Mouse (Mus musculus): ENCODE data around the gene S100z.

The S100z gene

DNA sequence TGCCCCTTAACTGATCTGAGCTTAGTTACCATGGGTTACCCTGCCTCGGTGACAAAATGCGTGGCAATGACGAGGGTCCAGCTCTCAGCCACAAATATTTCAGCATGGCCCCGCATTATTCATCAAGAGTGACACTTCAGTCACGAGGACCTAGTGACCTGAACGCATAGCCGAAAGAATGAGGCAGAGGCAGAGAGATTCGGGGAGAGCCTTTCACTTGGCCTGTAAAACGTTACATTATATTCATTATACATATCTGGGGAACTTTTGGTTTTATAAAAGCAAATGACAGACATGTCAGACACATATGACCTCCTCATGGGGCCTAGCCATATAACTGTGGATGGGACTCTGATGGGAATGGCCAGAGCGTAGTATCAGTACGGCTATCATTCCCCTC, 33.7 kb downstream of the S100z start, which contains the start of gene Crhbp:
TSS of gene Crhbp (minus strand) at position 101 of the 400 bp plus-strand sequence.
- in situ Hi-C loops (cut with MboI, MseI), result no loop called here

- in situ Hi-C loops (cut with MboI, MseI), result no loop called here
These were observed 34.2 kb downstream of the S100z start for GRCm38 (mm10) chr13:95444291-95444690.

DNA sequence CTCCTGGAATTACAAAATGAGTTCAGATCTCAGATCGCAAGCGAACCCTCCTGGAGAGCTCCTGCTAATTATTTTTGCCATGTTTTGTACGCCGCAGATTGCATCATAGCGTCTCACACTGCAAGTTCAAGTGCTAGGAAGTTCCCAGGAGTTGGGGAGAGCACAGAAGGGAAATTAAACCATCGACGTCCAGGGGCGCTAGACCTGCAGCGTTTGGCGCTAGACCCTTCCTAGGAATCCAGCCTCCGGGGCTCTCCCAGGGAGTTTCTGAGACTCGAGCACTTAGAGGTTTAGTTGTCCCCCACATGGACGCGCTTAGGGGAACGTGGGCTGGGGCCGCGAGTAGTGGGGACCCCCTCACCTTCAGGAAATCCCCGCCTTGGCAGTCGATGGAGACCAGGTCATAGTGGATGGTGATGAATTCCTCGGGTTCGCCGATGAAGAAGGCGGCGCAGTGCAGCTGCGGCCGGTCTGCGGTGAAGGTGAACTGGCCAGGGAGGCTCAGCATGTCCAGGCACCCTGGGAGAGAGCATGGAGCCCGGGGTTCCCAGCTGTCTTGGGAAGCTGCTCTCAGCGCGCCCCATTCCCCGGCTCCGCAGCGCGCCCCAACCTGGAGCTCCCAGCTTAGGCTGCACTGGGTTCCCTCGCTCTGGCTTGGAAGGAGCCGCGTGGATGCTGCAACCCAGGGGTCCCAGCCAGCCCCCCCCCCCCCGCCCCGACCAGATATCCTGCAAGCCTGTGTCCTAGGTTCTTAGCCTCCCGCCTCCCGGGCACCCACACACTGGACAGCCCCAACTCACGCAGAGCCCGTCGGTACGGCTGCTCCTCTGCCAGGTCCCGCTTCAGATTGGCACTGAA, 34.9 kb downstream of the S100z start:
- in situ Hi-C loops (cut with MboI, MseI), result no loop called here

DNA sequence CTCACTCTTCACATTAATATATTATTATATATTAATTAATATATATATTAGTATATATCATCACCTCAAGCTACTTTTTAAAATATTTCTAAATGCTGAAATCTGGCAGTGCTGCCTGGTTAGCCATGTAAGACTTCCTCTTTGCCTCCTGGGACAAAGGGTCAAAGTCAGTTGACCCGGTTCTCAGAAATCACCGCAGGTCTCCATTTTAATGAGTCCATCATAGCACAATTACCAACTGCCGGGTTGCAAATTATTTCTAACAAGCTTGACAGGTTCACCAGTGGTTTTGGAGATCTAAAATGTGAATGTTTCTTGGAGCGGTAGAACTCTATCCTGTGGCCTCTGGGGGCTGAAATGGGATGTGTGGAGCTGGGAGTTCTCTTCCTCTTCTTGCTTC, 35.6 kb downstream of the S100z start:
- in situ Hi-C loops (cut with MboI, MseI), result no loop called here

DNA sequence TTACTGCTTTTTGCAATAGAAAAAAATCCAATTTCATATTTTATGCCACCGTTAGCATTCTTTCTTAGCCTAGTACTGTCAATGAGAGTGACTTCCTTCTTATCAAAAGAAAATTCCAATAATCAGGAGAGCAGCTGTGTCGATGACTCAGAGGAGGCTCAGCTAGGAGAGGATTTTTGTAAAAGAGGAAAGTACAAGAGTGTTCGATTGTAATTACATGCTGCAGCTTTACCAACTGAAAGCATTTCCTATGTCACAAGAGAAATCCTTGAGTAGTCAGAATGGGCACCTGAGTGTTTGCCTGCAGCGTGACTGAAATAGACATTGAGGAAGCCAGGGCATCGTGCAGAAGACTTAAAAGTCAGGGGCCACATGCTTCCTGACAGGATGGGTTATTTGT, 39.0 kb downstream of the S100z start:
- in situ Hi-C loops (cut with MboI, MseI), result no loop called here

DNA sequence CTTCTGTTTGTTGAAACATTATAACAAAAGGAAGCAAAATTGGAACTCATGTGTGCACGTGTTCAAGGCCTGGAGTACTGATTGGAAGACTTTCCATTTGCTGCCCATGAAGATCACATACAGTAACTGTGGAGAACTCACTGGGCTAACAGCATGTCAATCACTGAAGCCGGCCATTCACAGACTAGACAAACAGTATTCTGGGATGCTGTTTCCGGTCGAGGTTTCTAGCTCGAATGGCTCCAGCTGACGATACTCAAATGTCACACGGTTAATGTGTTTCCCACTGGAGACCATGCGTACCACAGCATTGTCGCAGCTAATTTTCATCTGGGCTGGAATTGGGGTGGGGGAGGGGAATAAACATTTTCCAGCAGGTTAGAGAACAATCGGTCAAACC, 46.8 kb downstream of the S100z start:
- in situ Hi-C loops (cut with MboI, MseI), result no loop called here

DNA sequence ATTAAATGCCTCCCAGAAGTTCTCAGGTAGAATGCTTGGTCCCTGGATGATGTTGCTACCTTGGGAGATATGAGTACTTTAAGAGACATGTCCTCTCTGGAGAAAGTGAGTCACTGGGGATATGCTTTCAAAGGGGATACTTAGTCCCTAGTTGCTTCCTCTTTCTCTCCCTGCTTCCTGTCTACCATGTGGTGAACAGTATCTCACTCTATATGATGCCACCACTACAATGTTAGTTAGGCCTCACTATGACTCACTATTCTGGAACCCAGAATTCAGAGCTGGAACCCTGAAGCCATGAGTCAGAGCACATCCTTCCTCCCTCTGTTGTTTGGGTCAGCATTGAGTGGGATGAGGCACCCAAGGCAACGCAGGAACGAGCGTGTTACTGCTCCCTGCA, 51.0 kb downstream of the S100z start:
- in situ Hi-C loops (cut with MboI, MseI), result no loop called here
